Mouse (Mus musculus) embryonic facial prominence, embryonic 14.5 days (tissue): Measurements from ENCODE around the gene Slc30a10. TPM values are rescaled to one million over a fixed set of nuclear protein-coding genes. Genes with fewer than 3 reads are reported as not detected.

Experiments used
- ATAC-seq: fragments of 200-750 bp; cut with Nextera tagmentation; 2 replicates; pipeline ENCODE4 v1.8.0; 2017; ENCODE audit warnings: low read depth, moderate number of reproducible peaks, moderate TSS enrichment
- DNase-seq: peaks from one replicate; pipeline ENCODE4 v3.0.0-alpha.2; 2015; ENCODE audit warnings: low spot score
- H3K27ac ChIP-seq: fragments of 300-500 bp; sonication (generic); replicated peaks from 2 replicates; pipeline ENCODE4 v1.5.1; 2014; ENCODE audit warnings: low read depth, mild to moderate bottlenecking, low read length, moderate library complexity
- H3K27me3 ChIP-seq: fragments of 300-500 bp; sonication (generic); replicated peaks from 2 replicates; pipeline ENCODE4 v1.6.1; 2014; ENCODE audit warnings: low read length; ENCODE audit not compliant: control insufficient read depth, insufficient read depth
- H3K36me3 ChIP-seq: fragments of 300-500 bp; sonication (generic); 2 replicates; pipeline ENCODE4 v1.6.1; 2014; ENCODE audit warnings: low read length, mixed read lengths; ENCODE audit not compliant: control insufficient read depth, insufficient read depth
- H3K4me1 ChIP-seq: fragments of 300-500 bp; sonication (generic); 2 replicates; pipeline ENCODE4 v1.6.1; 2014; ENCODE audit warnings: antibody characterized with exemption, low read length; ENCODE audit not compliant: control insufficient read depth, insufficient read depth
- H3K4me2 ChIP-seq: fragments of 300-500 bp; sonication (generic); 2 replicates; pipeline ENCODE4 v1.6.1; 2014; ENCODE audit warnings: low read depth, mild to moderate bottlenecking, low read length, moderate library complexity, mixed read lengths
- H3K4me3 ChIP-seq: fragments of 300-500 bp; sonication (generic); 2 replicates; pipeline ENCODE4 v1.5.1; 2014; ENCODE audit warnings: low read depth, mild to moderate bottlenecking, low read length
- H3K9ac ChIP-seq: fragments of 300-500 bp; sonication (generic); 2 replicates; pipeline ENCODE4 v1.6.1; 2014; ENCODE audit warnings: low read depth, mild to moderate bottlenecking, low read length, moderate library complexity, mixed read lengths
- H3K9me3 ChIP-seq: fragments of 300-500 bp; sonication (generic); 2 replicates; pipeline ENCODE4 v1.6.1; 2016; ENCODE audit warnings: low read length; ENCODE audit not compliant: control insufficient read depth
- WGBS: fragments of 180-500 bp; shearing (Covaris S2); extraction: QIAGEN DNeasy Blood & Tissue Kit; methylation state at CpG from one replicate; pipeline ENCODE4 v1.1.7; 2014; 5-methylcytosine and 5-hydroxymethylcytosine counted together
- polyA plus RNA-seq: library from polyadenylated mRNA; unstranded; fragments of >200 nt; fragmentation: Nextera tagmentation; extraction: Ambion mirVana; gene quantifications from 2 replicates; pipeline ENCODE4 v1.2.1, GENCODE M21; 2014

The Slc30a10 gene
- polyA plus RNA-seq, 1 experiment from 2014 or later: 0.40 TPM

GRCm38 (mm10) chr1:185515526-185515979, 60.9 kb downstream of the Slc30a10 start:
- ATAC-seq (no peak), DNase-seq (no peak)
- Histone ChIP-seq H3K9ac (no peak overlapping the region), H3K4me2 (no peak overlapping the region), H3K27me3 (no peaks in the 10 kb centered on the region), H3K9me3 (no peaks in the 10 kb centered on the region), H3K4me3 (no peak overlapping the region), H3K4me1 (no peaks in the 10 kb centered on the region), H3K36me3 (no peaks in the 10 kb centered on the region), H3K27ac (no peak overlapping the region)
- 63% methylated on average over 13 of the region's 14 CpGs for WGBS

GRCm38 (mm10) chr1:185516041-185516440, 61.4 kb downstream of the Slc30a10 start:
- Histone ChIP-seq H3K9me3 (no peaks in the 10 kb centered on the region), H3K4me2 (no peak overlapping the region), H3K27ac (no peak overlapping the region), H3K27me3 (no peaks in the 10 kb centered on the region), H3K9ac (no peak overlapping the region), H3K4me1 (no peaks in the 10 kb centered on the region), H3K36me3 (no peaks in the 10 kb centered on the region), H3K4me3 (no peak overlapping the region)
- no peak for ATAC-seq
- no peak for DNase-seq
- 67% methylated on average over 10 of the region's 10 CpGs for WGBS

GRCm38 (mm10) chr1:185517566-185517965, 62.9 kb downstream of the Slc30a10 start:
- no peaks in the 10 kb centered on the region for H3K9me3 ChIP-seq
- WGBS: 7% methylated on average over 3 of the region's 5 CpGs
- no peak overlapping the region for H3K9ac ChIP-seq
- H3K36me3 ChIP-seq: no peaks in the 10 kb centered on the region
- H3K27me3 ChIP-seq: no peaks in the 10 kb centered on the region
- no peak for ATAC-seq
- H3K4me3 ChIP-seq: no peak overlapping the region
- no peak overlapping the region for H3K4me2 ChIP-seq
- DNase-seq: peak; percentile 92
- H3K27ac ChIP-seq: no peak overlapping the region
- no peaks in the 10 kb centered on the region for H3K4me1 ChIP-seq

Other genes with a start within 250 kb of the Slc30a10 start
- 27.9 and 29.0 TPM in 2 replicates for gene Iars2, start 125.5 kb upstream of the Slc30a10 start, polyA plus RNA-seq
- gene Bpnt1, start 122.7 kb upstream of the Slc30a10 start, polyA plus RNA-seq: 12.4 and 16.0 TPM in 2 replicates
- 146 and 166 TPM in 2 replicates for gene Eprs, start 91.8 kb upstream of the Slc30a10 start, polyA plus RNA-seq